Mouse (Mus musculus) kidney, adult 2 months (tissue): ENCODE measurements around the gene Tmem178b.

Experiments
- CTCF ChIP-seq: fragments of 200-500 bp; conservative IDR thresholded peaks from 2 replicates; pipeline ENCODE4 v1.5.1; 2011; ENCODE audit warnings: low read depth, mild to moderate bottlenecking, control low read depth, low read length, moderate library complexity, mixed read lengths; ENCODE audit not compliant: insufficient read depth, insufficient read length
- POLR2A ChIP-seq: fragments of 200-500 bp; IDR thresholded peaks from one replicate; pipeline ENCODE4 v1.6.1; 2011; ENCODE audit warnings: low read depth, low read length, control low read depth

DNA sequence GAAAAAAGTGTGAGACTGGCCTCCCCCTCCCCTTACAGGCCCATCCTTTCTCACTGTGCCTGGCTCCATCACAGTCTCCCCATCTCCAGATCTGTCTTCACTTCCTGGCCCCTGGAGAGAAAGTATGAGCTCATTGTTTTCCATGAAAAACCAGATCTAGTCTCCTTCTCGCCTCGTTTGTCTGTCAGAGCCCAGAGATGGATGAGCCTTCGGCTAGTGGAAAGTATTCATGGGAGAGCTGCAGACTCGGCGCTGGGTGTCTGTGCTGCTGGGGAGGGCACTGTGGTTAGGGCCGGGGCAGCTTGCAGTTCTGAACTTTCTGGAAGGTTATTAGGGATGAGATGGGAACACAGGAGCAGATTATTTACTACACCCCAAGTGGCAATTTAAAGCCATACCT lies 118.9 kb downstream of the Tmem178b start:
- TF ChIP-seq CTCF (no peak), POLR2A (no peak)
